28 mouse cellular contexts compared by ENCODE assay signal in genomic region chr9:14821396-14821795, GRCm38 (mm10). TPM values are rescaled to one million over a fixed set of nuclear protein-coding genes. Genes with fewer than 3 reads are reported as not detected.
A peak's percentile ranks its signal among the peaks of the same experiment; 100 is the strongest.
DNase-seq lines count a peak whose midpoint lies in the region; ATAC-seq and TF ChIP-seq lines count a peak whose summit lies in the region.
"Had no signal": no experiment of that assay in that cellular context is flagged by ENCODE, and none has a peak within 500 bp of the region (broad histone marks: within the 10 kb centered on the region; RNA-seq: fewer than 3 reads in every experiment).

No protein-coding gene starts in this region.

- in situ Hi-C loops in Patski (cut with MboI; ENCODE audit: low pct_unique_long_range_greater_than_20kb): no loop called here

- TF ChIP-seq POLR2A in MEL (IDR thresholded peaks at IDR 0.05; ENCODE audit: control insufficient read depth in 1 of 2, insufficient read depth in 1 of 2, low read depth in 1 of 2, low read length in 2 of 2, poor library complexity in 1 of 2) (no peak), myocyte (IDR thresholded peaks at IDR 0.05; ENCODE audit: insufficient read length, low read depth) (no peak)

- H3K36me3 ChIP-seq in MEL (ENCODE audit: control insufficient read depth in 1 of 2, insufficient read depth in 2 of 2, low read length in 2 of 2): peaks cover 0 to 83% of the 10 kb centered on the region in 2 experiments; a peak in 2 of 4 replicates
- H3K36me3 ChIP-seq in myocyte (ENCODE audit: control insufficient read depth, insufficient read depth): peaks cover 32% of the 10 kb centered on the region
- H3K36me3 ChIP-seq in midbrain, postnatal 0 days (ENCODE audit: insufficient read depth, low read length): peaks cover 32% of the 10 kb centered on the region

- TF ChIP-seq CTCF in MEL (IDR thresholded peaks at IDR 0.05 in 2 of 3, conservative IDR thresholded peaks at IDR 0.05 in 1 of 3; ENCODE audit: control insufficient read depth in 1 of 3, insufficient read depth in 1 of 3, low read depth in 2 of 3, low read length in 3 of 3, poor library complexity in 1 of 3, severe bottlenecking in 1 of 3) (no peak), Patski (IDR thresholded peaks at IDR 0.05) (no peak)
- no peak for TF ChIP-seq CTCF in midbrain, postnatal 0 days (IDR thresholded peaks at IDR 0.05)

- H3K27me3 ChIP-seq in MEL (ENCODE audit: control insufficient read depth in 1 of 2, insufficient read depth in 2 of 2, low read length in 2 of 2) (no peaks in the 10 kb centered on the region), Patski (no peaks in the 10 kb centered on the region), myocyte (ENCODE audit: control insufficient read depth, insufficient read depth, insufficient read length) (no peaks in the 10 kb centered on the region)
- no peaks in the 10 kb centered on the region for H3K27me3 ChIP-seq in midbrain, postnatal 0 days (ENCODE audit: insufficient read depth, low read length)
- H3K27me3 ChIP-seq: CH12.LX had no signal

- H3K4me1 ChIP-seq in MEL (ENCODE audit: control insufficient read depth in 1 of 2, insufficient read depth in 2 of 2, low read length in 2 of 2): no peaks in the 10 kb centered on the region
- no peaks in the 10 kb centered on the region for H3K4me1 ChIP-seq in midbrain, postnatal 0 days (ENCODE audit: insufficient read depth, low read length)

- H3K9me3 ChIP-seq in MEL (replicated peaks; ENCODE audit: insufficient read depth, low read length): no peaks in the 10 kb centered on the region
- no peaks in the 10 kb centered on the region for H3K9me3 ChIP-seq in midbrain, postnatal 0 days (ENCODE audit: low read length)
- H3K9me3 ChIP-seq: G1E had no signal

- peak; percentile 73 for ATAC-seq in Patski
- ATAC-seq in midbrain, postnatal 0 days (ENCODE audit: low FRiP score): no peak
- ATAC-seq: activated CD4-positive, CD25-positive, alpha-beta regulatory T cell, adult 4 months; CD4-positive, CD25-positive, alpha-beta regulatory T cell, adult 4 months had no signal

- TF ChIP-seq EP300 in MEL (IDR thresholded peaks at IDR 0.05; ENCODE audit: low read depth in 1 of 2, low read length in 2 of 2): no peak

- H3K9ac ChIP-seq in MEL (ENCODE audit: control insufficient read depth, low read depth, low read length, poor library complexity, severe bottlenecking): no peak overlapping the region
- no peak overlapping the region for H3K9ac ChIP-seq in midbrain, postnatal 0 days (replicated peaks; ENCODE audit: low read length, poor library complexity, severe bottlenecking)

- TF ChIP-seq RAD21 in MEL (IDR thresholded peaks at IDR 0.05; ENCODE audit: low read depth, low read length): no peak

- no peak overlapping the region for H3K27ac ChIP-seq in MEL (ENCODE audit: control insufficient read depth, low read depth, low read length)
- no peak overlapping the region for H3K27ac ChIP-seq in midbrain, postnatal 0 days (ENCODE audit: low read depth, low read length)

- DNase-seq in MEL (ENCODE audit: low read depth, low spot score) (no peak), Patski (ENCODE audit: low read depth, low spot score) (peak; percentile 25)
- peak; percentile 72 for DNase-seq in Muller cell, postnatal 12 days (ENCODE audit: inconsistent ontology term)
- no peak for DNase-seq in midbrain, postnatal 0 days (ENCODE audit: low spot score)
- DNase-seq in heart, postnatal 10 days: no peak
- DNase-seq in ovary, postnatal 36 days (ENCODE audit: low spot score): no peak
- DNase-seq in adrenal gland, adult 2 months: no peak
- DNase-seq: adrenal gland, adult 8-10 months; adrenal gland, postnatal 10 days; adrenal gland, postnatal 14 days; adrenal gland, postnatal 25 days; adrenal gland, postnatal 36 days; B cell, adult 2 months; cerebellum, adult 11 months; cerebellum, adult 11-12 months; cerebellum, adult 18-20 months; cerebellum, adult 2 months; cerebellum, adult 8-10 months; cerebellum, adult 9-10 months had no signal

- CTCF ChIA-PET in Patski (lab: Charles Lee): interaction anchor here (1.2 kb wide), 1 partner anchor 12 kb away, joined by 4 read pairs; no protein-coding TSS in a partner anchor

- no peak overlapping the region for H3K4me2 ChIP-seq in myocyte (ENCODE audit: low read depth)
- no peak overlapping the region for H3K4me2 ChIP-seq in midbrain, postnatal 0 days (ENCODE audit: low read depth, low read length, poor library complexity, severe bottlenecking)

- POLR2A ChIA-PET in Patski (lab: Charles Lee): no interaction called here

- H3K79me2 ChIP-seq in MEL (ENCODE audit: control insufficient read depth, insufficient read depth, low read length, poor library complexity) (no peaks in the 10 kb centered on the region), myocyte (ENCODE audit: control insufficient read depth, insufficient read depth) (no peaks in the 10 kb centered on the region)

- no peak overlapping the region for H3ac ChIP-seq in myocyte (ENCODE audit: control insufficient read depth, insufficient read length)

- intact Hi-C loops in heart, postnatal 10 days (cut with DNase I): no loop called here

- H3K4me3 ChIP-seq in MEL (ENCODE audit: control insufficient read depth in 1 of 2, insufficient read depth in 1 of 2, low read depth in 2 of 2, low read length in 2 of 2): no peak overlapping the region
- H3K4me3 ChIP-seq in myocyte: no peak overlapping the region
- H3K4me3 ChIP-seq in midbrain, postnatal 0 days (ENCODE audit: low read depth, low read length): no peak overlapping the region

TF ChIP-seq in MEL, 35 proteins besides CTCF, POLR2A, EP300 and RAD21 (continues in another document):
- no peak for TF ChIP-seq TBP (IDR thresholded peaks at IDR 0.05; ENCODE audit: low read depth, low read length)
- no peak for TF ChIP-seq ZMIZ1 (IDR thresholded peaks at IDR 0.05; ENCODE audit: low read depth, low read length)
- no peak for TF ChIP-seq NRF1 (IDR thresholded peaks at IDR 0.05; ENCODE audit: insufficient read depth, low read depth, low read length, poor library complexity, severe bottlenecking)
- TF ChIP-seq POLR2AphosphoS5 (IDR thresholded peaks at IDR 0.05; ENCODE audit: borderline replicate concordance, low read depth, low read length): 0 out of 2 replicates have a peak, but pooled peaks have one; percentile 14
- no peak for TF ChIP-seq USF2 (IDR thresholded peaks at IDR 0.05; ENCODE audit: borderline replicate concordance in 1 of 2, insufficient read depth in 1 of 2, low read depth in 1 of 2, low read length in 2 of 2)
- no peak for TF ChIP-seq ZC3H11A (IDR thresholded peaks at IDR 0.05; ENCODE audit: low read depth, low read length)

TF ChIP-seq in myocyte, 11 proteins besides CTCF, POLR2A, EP300 and RAD21:
- TF ChIP-seq MYOD1 (IDR thresholded peaks at IDR 0.05; ENCODE audit: control insufficient read depth in 1 of 3, insufficient read length in 2 of 3, low read depth in 2 of 3) (peak in 2 of 3 experiments; percentile 58 to 65), TCF3 (IDR thresholded peaks at IDR 0.05; ENCODE audit: insufficient read length, low read depth) (no peak), MYOG (IDR thresholded peaks at IDR 0.05; ENCODE audit: control insufficient read depth in 1 of 3, insufficient read depth in 1 of 3, insufficient read length in 2 of 3, low read depth in 2 of 3) (peak in 1 of 3 experiments; percentile 47)

RNA-seq across cellular contexts. Expression of gene Ankrd49, which starts 36.7 kb away (rescaled TPM):
- 96.4 and 108 TPM in 2 replicates for total RNA-seq in MEL (2012; rRNA removed)
- polyA plus RNA-seq in MEL (2012; ENCODE audit: insufficient read depth in 1 of 2, insufficient read length in 2 of 2, low read depth in 1 of 2, low replicate concordance in 2 of 2, missing spikeins in 1 of 2) (100 to 1,000 TPM; 108 to 139 TPM), Patski (2021) (13.5 TPM), myocyte (2012; fragmentation: generic; extraction: Trizol) (6.0 TPM)
- 12.1 and 18.5 TPM in 2 replicates for total RNA-seq in midbrain, postnatal 0 days (2014; rRNA removed)
- polyA plus RNA-seq in midbrain, postnatal 0 days (2015; fragmentation: Nextera tagmentation; extraction: Ambion mirVana): 21.6 and 22.1 TPM in 2 replicates
- 1 to 10 TPM; 7.7 to 8.2 TPM for total RNA-seq in heart, postnatal 10 days (2021)
- 10 to 100 TPM; 13.3 TPM for total RNA-seq in adrenal gland, adult 2 months (2021)
- polyA plus RNA-seq in adrenal gland, adult 2 months (2012; rRNA removed): 1.3 and 1.6 TPM in 2 replicates

RNA-seq across cellular contexts. Expression of gene Mre11a, which starts 36.9 kb away (rescaled TPM):
- total RNA-seq in MEL (2012; rRNA removed): 113 and 123 TPM in 2 replicates
- polyA plus RNA-seq in MEL (2012; ENCODE audit: insufficient read depth in 1 of 2, insufficient read length in 2 of 2, low read depth in 1 of 2, low replicate concordance in 2 of 2, missing spikeins in 1 of 2): 100 to 1,000 TPM in 1 of 2 experiments, 10 to 100 TPM in 1; 88.1 to 288 TPM
- 16.5 TPM for polyA plus RNA-seq in Patski (2021)
- 7.8 TPM for polyA plus RNA-seq in myocyte (2012; fragmentation: generic; extraction: Trizol)
- total RNA-seq in midbrain, postnatal 0 days (2014; rRNA removed): 6.7 and 19.3 TPM in 2 replicates
- 5.9 and 7.2 TPM in 2 replicates for polyA plus RNA-seq in midbrain, postnatal 0 days (2015; fragmentation: Nextera tagmentation; extraction: Ambion mirVana)
- 10 to 100 TPM; 13.4 to 16.1 TPM for total RNA-seq in heart, postnatal 10 days (2021)
- total RNA-seq in adrenal gland, adult 2 months (2021): 10 to 100 TPM; 14.5 to 17.3 TPM
- 1.1 and 1.5 TPM in 2 replicates for polyA plus RNA-seq in adrenal gland, adult 2 months (2012; rRNA removed)

RNA-seq across cellular contexts. Expression of gene Gpr83, which starts 38.6 kb away (rescaled TPM):
- total RNA-seq in MEL (2012; rRNA removed): 0.04 TPM in 1 of 2 replicates, not detected in the other
- polyA plus RNA-seq in MEL (2012; ENCODE audit: insufficient read depth in 1 of 2, insufficient read length in 2 of 2, low read depth in 1 of 2, low replicate concordance in 2 of 2, missing spikeins in 1 of 2): not detected
- not detected for polyA plus RNA-seq in Patski (2021)
- polyA plus RNA-seq in myocyte (2012; fragmentation: generic; extraction: Trizol): not detected
- 4.6 and 5.6 TPM in 2 replicates for total RNA-seq in midbrain, postnatal 0 days (2014; rRNA removed)
- 3.8 and 4.3 TPM in 2 replicates for polyA plus RNA-seq in midbrain, postnatal 0 days (2015; fragmentation: Nextera tagmentation; extraction: Ambion mirVana)
- total RNA-seq in heart, postnatal 10 days (2021): under 1 TPM in 1 of 2 experiments, not detected in 1; 0.07 TPM
- total RNA-seq in adrenal gland, adult 2 months (2021): not detected
- polyA plus RNA-seq in adrenal gland, adult 2 months (2012; rRNA removed): 0.20 and 0.31 TPM in 2 replicates
- total RNA-seq: adrenal gland, adult 18-20 months; adrenal gland, postnatal 14 days; adrenal gland, postnatal 25 days; adrenal gland, postnatal 36 days; CH12.LX had no signal
- polyA plus RNA-seq: C2C12, G1E had no signal

RNA-seq across cellular contexts. Expression of gene 1700012B09Rik, which starts 50.6 kb away (rescaled TPM):
- total RNA-seq in MEL (2012; rRNA removed): not detected in 2 replicates
- polyA plus RNA-seq in MEL (2012; ENCODE audit: insufficient read depth in 1 of 2, insufficient read length in 2 of 2, low read depth in 1 of 2, low replicate concordance in 2 of 2, missing spikeins in 1 of 2) (not detected), Patski (2021) (not detected), myocyte (2012; fragmentation: generic; extraction: Trizol) (0.61 TPM)
- 6.2 TPM in 1 of 2 replicates, not detected in the other for total RNA-seq in midbrain, postnatal 0 days (2014; rRNA removed)
- 3.9 and 4.4 TPM in 2 replicates for polyA plus RNA-seq in midbrain, postnatal 0 days (2015; fragmentation: Nextera tagmentation; extraction: Ambion mirVana)
- total RNA-seq in heart, postnatal 10 days (2021): not detected
- not detected for total RNA-seq in adrenal gland, adult 2 months (2021)
- not detected in 2 replicates for polyA plus RNA-seq in adrenal gland, adult 2 months (2012; rRNA removed)
- total RNA-seq: adrenal gland, adult 18-20 months; adrenal gland, adult 8-10 months; adrenal gland, postnatal 10 days; adrenal gland, postnatal 14 days; adrenal gland, postnatal 25 days; adrenal gland, postnatal 36 days; adrenal gland, postnatal 4 days; CH12.LX; ES-E14; G1E had no signal
- polyA plus RNA-seq: activated CD4-positive, CD25-positive, alpha-beta regulatory T cell, adult 4 months; CD4-positive, CD25-positive, alpha-beta regulatory T cell, adult 4 months; G1E had no signal

Comparison
In these comparisons a context has a peak if more than half of its experiments do, and no peak if none do; other contexts are left out.
1. DNase-seq: peak in Muller cell, postnatal 12 days (single experiment) and Patski (single experiment); none in MEL (single experiment), midbrain, postnatal 0 days (single experiment), heart, postnatal 10 days (0 of 2), ovary, postnatal 36 days (single experiment) and adrenal gland, adult 2 months (single experiment).